Mouse (Mus musculus): ENCODE results near the gene Nox1.
"Not testable (repeated sequence)": the region's sequence is repeated elsewhere in the genome, so short reads cannot be mapped to it uniquely, and the experiment has no call there.

The Nox1 gene

GRCm38 (mm10) chrX:134221856-134222255, at the start of gene Nox1:
TSS of gene Nox1 (minus strand) at chrX:134221956.
- DNase-seq, result no peak

- DNase-seq, result no peak
Observed at GRCm38 (mm10) chrX:134262129-134262528, 40.4 kb upstream of the Nox1 start.

- DNase-seq, result no peak
Observed at GRCm38 (mm10) chrX:134261191-134261590, 39.4 kb upstream of the Nox1 start.

GRCm38 (mm10) chrX:134248202-134248601, 26.4 kb upstream of the Nox1 start:
- no peak for DNase-seq

- DNase-seq, result no peak
Observed at GRCm38 (mm10) chrX:134245946-134246345, 24.2 kb upstream of the Nox1 start.

GRCm38 (mm10) chrX:134238266-134238665, 16.5 kb upstream of the Nox1 start:
- DNase-seq, result no peak

- no peak for DNase-seq
Observed at GRCm38 (mm10) chrX:134233048-134233447, 11.3 kb upstream of the Nox1 start.

GRCm38 (mm10) chrX:134220618-134221017, 1.1 kb downstream of the Nox1 start:
- DNase-seq, result no peak

GRCm38 (mm10) chrX:134218161-134218560, 3.6 kb downstream of the Nox1 start:
- no peak for DNase-seq

- no peak for DNase-seq
Observed at GRCm38 (mm10) chrX:134211151-134211642, 10.6 kb downstream of the Nox1 start.

GRCm38 (mm10) chrX:134208491-134208890, 13.3 kb downstream of the Nox1 start:
- DNase-seq, result no peak

- DNase-seq, result not testable (repeated sequence)
Observed at GRCm38 (mm10) chrX:134187201-134187600, 34.6 kb downstream of the Nox1 start, which contains the start of gene Arl13a. TSS of gene Arl13a (plus strand) at chrX:134187501.

- no peak for DNase-seq
Observed at GRCm38 (mm10) chrX:134174699-134175098, 47.1 kb downstream of the Nox1 start.

GRCm38 (mm10) chrX:134170584-134170983, 51.2 kb downstream of the Nox1 start:
- DNase-seq, result no peak

- no peak for DNase-seq
Observed at GRCm38 (mm10) chrX:134163484-134163883, 58.3 kb downstream of the Nox1 start.

GRCm38 (mm10) chrX:134162826-134163225, 58.9 kb downstream of the Nox1 start:
- peak; percentile 22 for DNase-seq

- peak; percentile 11 for DNase-seq
Observed at GRCm38 (mm10) chrX:134162043-134162720, 59.6 kb downstream of the Nox1 start, which contains the start of gene Xkrx. TSS of gene Xkrx (minus strand) at chrX:134162076.

GRCm38 (mm10) chrX:134160442-134160841, 61.3 kb downstream of the Nox1 start:
- no peak for DNase-seq

- DNase-seq, result no peak
Observed at GRCm38 (mm10) chrX:134158151-134158550, 63.6 kb downstream of the Nox1 start.

GRCm38 (mm10) chrX:134141986-134142385, 79.8 kb downstream of the Nox1 start:
- DNase-seq, result no peak

- DNase-seq, result no peak
Observed at GRCm38 (mm10) chrX:134141551-134141950, 80.2 kb downstream of the Nox1 start.

- DNase-seq, result no peak
Observed at GRCm38 (mm10) chrX:134140024-134140423, 81.7 kb downstream of the Nox1 start.

- no peak for DNase-seq
Observed at GRCm38 (mm10) chrX:134133821-134134220, 87.9 kb downstream of the Nox1 start.

GRCm38 (mm10) chrX:134132295-134132694, 89.5 kb downstream of the Nox1 start:
- DNase-seq, result no peak

GRCm38 (mm10) chrX:134128549-134128948, 93.2 kb downstream of the Nox1 start:
- DNase-seq, result no peak

Data from cerebellum, adult 9-11 months (tissue).